Mouse (Mus musculus): ENCODE results near the gene Cyp27b1. TPM values are rescaled to one million over a fixed set of nuclear protein-coding genes. Genes with fewer than 3 reads are reported as not detected.

Gene Cyp27b1
- polyA plus RNA-seq, 2 experiments: 0.07 TPM; not detected in 1

DNA sequence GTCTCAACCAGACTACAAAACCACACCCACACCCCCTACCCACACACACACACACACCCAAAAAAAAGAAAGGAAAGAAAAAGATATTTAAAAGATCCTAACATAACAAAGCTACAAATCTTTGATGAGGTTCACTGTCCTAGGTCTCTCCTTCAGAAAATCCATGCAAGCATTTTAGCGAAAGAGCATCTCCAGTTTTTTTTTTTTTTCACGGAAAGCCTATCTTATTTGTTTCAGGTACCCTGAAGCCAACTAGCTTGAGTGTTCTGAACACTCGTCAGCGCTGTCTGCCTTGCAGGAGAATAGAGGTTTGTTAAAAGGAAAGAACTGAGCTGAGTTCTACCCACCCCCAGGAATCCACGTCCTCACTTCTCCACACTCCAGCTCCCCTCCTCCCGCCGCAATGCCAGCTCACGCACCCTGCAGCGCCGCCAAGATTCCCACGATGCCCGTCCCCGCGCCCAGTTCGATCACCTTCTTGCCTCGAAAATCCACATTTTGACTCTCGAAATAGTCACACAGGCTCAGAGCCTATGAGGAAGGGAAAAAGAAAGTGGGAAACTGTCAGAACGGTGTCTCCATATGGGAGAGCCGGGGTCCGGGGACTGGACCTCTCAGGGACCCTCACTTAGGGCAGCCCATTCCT is 7.4 kb upstream of the Cyp27b1 start:
- Histone ChIP-seq H3K4me3 (ENCODE audit: insufficient read depth in 1 of 2, low read depth in 2 of 2, low read length in 2 of 2) (peak overlapping the region; percentile 60 to 66), H3K4me1 (replicated peaks; ENCODE audit: control insufficient read depth in 2 of 2, insufficient read depth in 2 of 2, low read length in 1 of 2) (peaks cover 0 to 7% of the 10 kb centered on the region in 2 experiments; a peak in 3 of 4 replicates), H3K27ac (no peak overlapping the region), H3K27me3 (ENCODE audit: control insufficient read depth, insufficient read depth, low read length) (peaks cover 20% of the 10 kb centered on the region), H3K36me3 (replicated peaks; ENCODE audit: control insufficient read depth, insufficient read depth, low read depth) (no peaks in the 10 kb centered on the region; the same call in 1 of the 2 replicates), H3K9me3 (ENCODE audit: control insufficient read depth, low read length) (no peaks in the 10 kb centered on the region), H3K9ac (replicated peaks) (peak overlapping the region; percentile 50), H3K4me2 (ENCODE audit: low read depth) (peak overlapping the region; percentile 89)
- TF ChIP-seq EP300 (IDR thresholded peaks at IDR 0.05; ENCODE audit: low read depth) (no peak), CTCF (IDR thresholded peaks at IDR 0.05; ENCODE audit: low read depth) (no peak)
- 3% methylated on average over 20 of the region's 20 CpGs for WGBS (ENCODE audit: insufficient replicate concordance)
- DNase-seq (ENCODE audit: low read depth in 3 of 3, low spot score in 3 of 3): no peak
- ATAC-seq (ENCODE audit: insufficient read depth): no peak

DNA sequence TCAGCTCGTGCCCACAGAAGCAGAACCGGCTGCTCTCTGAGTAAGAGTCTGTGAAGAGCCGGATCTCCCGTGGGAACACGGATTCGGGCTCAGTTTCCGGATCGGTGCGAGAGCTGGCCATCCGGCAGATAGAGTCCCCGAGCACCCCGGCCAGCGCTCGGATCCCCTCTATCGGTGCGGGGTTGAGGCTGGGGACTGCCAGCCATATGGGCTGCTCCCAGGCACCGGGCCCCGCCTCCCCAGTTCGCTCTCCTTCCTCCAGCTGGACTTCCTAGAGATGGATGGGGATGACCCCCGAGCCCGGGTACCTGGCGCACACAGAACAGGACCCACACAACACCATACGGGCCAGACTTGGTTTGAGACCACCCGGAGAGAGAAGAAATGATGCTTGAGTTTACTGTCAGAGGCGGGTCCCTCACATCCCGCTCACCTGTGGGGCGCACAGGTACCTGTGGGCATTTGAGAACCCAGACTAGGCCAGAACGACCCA is 6.7 kb upstream of the Cyp27b1 start, which contains the start of the genes Mettl1 and Eef1akmt3:
Mettl1 (plus strand) TSS at position 141 of the 493 bp plus-strand sequence.
Eef1akmt3 (minus strand) TSS at position 240 of the 493 bp plus-strand sequence.
- peak within 1 kb of the TSS; percentile 50 for H3K9ac ChIP-seq (replicated peaks)
- peak; percentile 25 for ATAC-seq (ENCODE audit: insufficient read depth)

GRCm38 (mm10) chr10:127041774-127042338 is 6.2 kb upstream of the Cyp27b1 start:
- ATAC-seq (ENCODE audit: insufficient read depth): peak; percentile 82
- peak overlapping the region; percentile 89 for H3K4me2 ChIP-seq (ENCODE audit: low read depth)
- H3K9me3 ChIP-seq (ENCODE audit: control insufficient read depth, low read length): no peaks in the 10 kb centered on the region
- H3K4me3 ChIP-seq (ENCODE audit: insufficient read depth in 1 of 2, low read depth in 2 of 2, low read length in 2 of 2): peak overlapping the region; percentile 60 to 66
- H3K9ac ChIP-seq (replicated peaks): peak overlapping the region; percentile 50
- under 1% methylated on average over 44 of the region's 44 CpGs for WGBS (ENCODE audit: insufficient replicate concordance)
- DNase-seq (ENCODE audit: low read depth in 3 of 3, low spot score in 3 of 3): peak; percentile 54 to 60 (median 54)
- no peak overlapping the region for H3K27ac ChIP-seq
- H3K4me1 ChIP-seq (replicated peaks; ENCODE audit: control insufficient read depth in 2 of 2, insufficient read depth in 2 of 2, low read length in 1 of 2): peaks cover 0 to 7% of the 10 kb centered on the region in 2 experiments; a peak in 3 of 4 replicates
- peaks cover 20% of the 10 kb centered on the region for H3K27me3 ChIP-seq (ENCODE audit: control insufficient read depth, insufficient read depth, low read length)
- no peak for TF ChIP-seq CTCF (IDR thresholded peaks at IDR 0.05; ENCODE audit: low read depth)
- no peak for TF ChIP-seq EP300 (IDR thresholded peaks at IDR 0.05; ENCODE audit: low read depth)
- no peaks in the 10 kb centered on the region; the same call in 1 of the 2 replicates for H3K36me3 ChIP-seq (replicated peaks; ENCODE audit: control insufficient read depth, insufficient read depth, low read depth)

More for the DNA sequence above, 6.7 kb upstream of the Cyp27b1 start, which contains the start of the genes Mettl1 and Eef1akmt3:
- peak within 1 kb of the TSS; percentile 89 for H3K4me2 ChIP-seq (ENCODE audit: low read depth)
- H3K9me3 ChIP-seq (ENCODE audit: control insufficient read depth, low read length): no peaks in the 10 kb centered on the region
- H3K27me3 ChIP-seq (ENCODE audit: control insufficient read depth, insufficient read depth, low read length): peaks cover 20% of the 10 kb centered on the region
- H3K4me1 ChIP-seq (replicated peaks; ENCODE audit: control insufficient read depth in 2 of 2, insufficient read depth in 2 of 2, low read length in 1 of 2): peaks cover 0 to 7% of the 10 kb centered on the region in 2 experiments; a peak in 3 of 4 replicates
- H3K36me3 ChIP-seq (replicated peaks; ENCODE audit: control insufficient read depth, insufficient read depth, low read depth): no peaks in the 10 kb centered on the region; the same call in 1 of the 2 replicates
- no peak within 1 kb of the TSS for H3K27ac ChIP-seq
- H3K4me3 ChIP-seq (ENCODE audit: insufficient read depth in 1 of 2, low read depth in 2 of 2, low read length in 2 of 2): peak within 1 kb of the TSS; percentile 60 to 66
- DNase-seq (ENCODE audit: low read depth in 3 of 3, low spot score in 3 of 3): no peak
- TF ChIP-seq CTCF (IDR thresholded peaks at IDR 0.05; ENCODE audit: low read depth) (no peak), EP300 (IDR thresholded peaks at IDR 0.05; ENCODE audit: low read depth) (no peak)
- 0% methylated on average over 28 of the region's 28 CpGs for WGBS (ENCODE audit: insufficient replicate concordance)

DNA sequence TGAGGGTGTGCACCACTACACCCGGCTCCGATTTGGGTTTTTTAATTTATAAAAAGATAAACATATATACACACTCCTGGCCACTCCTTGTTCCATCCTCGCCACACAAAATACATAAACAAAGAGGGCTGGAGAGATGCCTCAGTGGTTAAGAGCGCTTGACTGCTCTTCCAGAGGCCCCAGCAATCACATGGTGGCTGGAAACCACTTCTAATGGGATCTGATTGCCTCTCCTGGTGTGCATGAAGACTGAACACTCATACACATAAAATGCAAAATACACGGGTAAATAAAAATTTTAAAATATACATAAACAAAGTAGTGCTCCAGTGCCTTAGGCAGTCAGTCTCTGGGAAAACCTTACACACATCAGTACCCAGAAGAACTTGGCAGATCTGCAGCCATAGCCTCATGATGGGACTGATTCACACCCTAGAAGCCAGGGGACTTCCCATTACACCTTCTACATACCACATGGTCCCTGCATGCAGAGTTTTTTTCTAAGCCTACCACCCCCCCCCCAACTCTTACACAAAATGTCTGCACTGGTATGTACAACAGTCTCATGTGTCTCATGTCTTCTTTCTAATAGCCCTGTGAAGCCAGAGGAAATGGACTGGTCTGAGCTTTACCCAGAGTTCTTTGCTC is 5.5 kb upstream of the Cyp27b1 start:
- Histone ChIP-seq H3K27me3 (ENCODE audit: control insufficient read depth, insufficient read depth, low read length) (peaks cover 20% of the 10 kb centered on the region), H3K36me3 (replicated peaks; ENCODE audit: control insufficient read depth, insufficient read depth, low read depth) (no peaks in the 10 kb centered on the region; the same call in 1 of the 2 replicates), H3K9me3 (ENCODE audit: control insufficient read depth, low read length) (no peaks in the 10 kb centered on the region), H3K4me1 (replicated peaks; ENCODE audit: control insufficient read depth in 2 of 2, insufficient read depth in 2 of 2, low read length in 1 of 2) (peaks cover 0 to 7% of the 10 kb centered on the region in 2 experiments; a peak in 3 of 4 replicates), H3K4me3 (ENCODE audit: insufficient read depth in 1 of 2, low read depth in 2 of 2, low read length in 2 of 2) (peak overlapping the region; percentile 60 to 66), H3K9ac (replicated peaks) (peak overlapping the region; percentile 14), H3K27ac (no peak overlapping the region), H3K4me2 (ENCODE audit: low read depth) (peak overlapping the region; percentile 89)
- WGBS (ENCODE audit: insufficient replicate concordance): 9% methylated on average over 5 of the region's 5 CpGs
- DNase-seq (ENCODE audit: low read depth in 3 of 3, low spot score in 3 of 3) (no peak), ATAC-seq (ENCODE audit: insufficient read depth) (no peak)
- no peak for TF ChIP-seq EP300 (IDR thresholded peaks at IDR 0.05; ENCODE audit: low read depth)
- TF ChIP-seq CTCF (IDR thresholded peaks at IDR 0.05; ENCODE audit: low read depth): no peak

All from liver, embryonic 14.5 days (tissue).